Mouse (Mus musculus) forebrain, postnatal 0 days (tissue): ENCODE data around the gene Usp30. TPM values are rescaled to one million over a fixed set of nuclear protein-coding genes. Genes with fewer than 3 reads are reported as not detected.

Experiments
- ATAC-seq: fragments of 200-750 bp; cut with Nextera tagmentation; 2 replicates; pipeline ENCODE4 v1.8.0; 2017; ENCODE audit warnings: mild to moderate bottlenecking, moderate library complexity
- DNase-seq: peaks from one replicate; pipeline ENCODE4 v3.0.0-alpha.2; 2015
- H3K27ac ChIP-seq: fragments of 300-500 bp; sonication (generic); 2 replicates; pipeline ENCODE4 v1.5.1; 2014; ENCODE audit warnings: low read depth, mild to moderate bottlenecking, antibody characterized with exemption, low read length, moderate library complexity, mixed read lengths
- H3K27me3 ChIP-seq: fragments of 300-500 bp; sonication (generic); 2 replicates; pipeline ENCODE4 v1.6.1; 2014; ENCODE audit warnings: mild to moderate bottlenecking, low read length, mixed read lengths; ENCODE audit not compliant: insufficient read depth
- H3K36me3 ChIP-seq: fragments of 300-500 bp; sonication (generic); 2 replicates; pipeline ENCODE4 v1.6.1; 2014; ENCODE audit warnings: mild to moderate bottlenecking, moderate library complexity; ENCODE audit not compliant: insufficient read depth
- H3K4me1 ChIP-seq: fragments of 300-500 bp; sonication (generic); 2 replicates; pipeline ENCODE4 v1.6.1; 2014; ENCODE audit warnings: antibody characterized with exemption; ENCODE audit not compliant: insufficient read depth
- H3K4me2 ChIP-seq: fragments of 300-500 bp; sonication (generic); 2 replicates; pipeline ENCODE4 v1.6.1; 2014; ENCODE audit warnings: low read depth, mild to moderate bottlenecking, moderate library complexity
- H3K4me3 ChIP-seq: fragments of 300-500 bp; sonication (generic); 2 replicates; pipeline ENCODE4 v1.5.1; 2014; ENCODE audit warnings: low read depth, low read length, mixed read lengths
- H3K9ac ChIP-seq: fragments of 300-500 bp; sonication (generic); 2 replicates; pipeline ENCODE4 v1.6.1; 2014; ENCODE audit warnings: mild to moderate bottlenecking
- H3K9me3 ChIP-seq: fragments of 300-500 bp; sonication (generic); 2 replicates; pipeline ENCODE4 v1.6.1; 2016; ENCODE audit warnings: low read length
- CTCF ChIP-seq: sonication (generic); IDR thresholded peaks from 2 replicates; pipeline ENCODE4 v1.5.1; 2016; ENCODE audit warnings: antibody characterized with exemption, control low read depth, low read depth
- WGBS: fragments of 180-500 bp; shearing (Covaris S2); extraction: QIAGEN DNeasy Blood & Tissue Kit; methylation state at CpG from one replicate; pipeline ENCODE4 v1.1.7; 2014; 5-methylcytosine and 5-hydroxymethylcytosine counted together
- polyA plus RNA-seq: library from polyadenylated mRNA; unstranded; fragments of >200 nt; fragmentation: Nextera tagmentation; extraction: Ambion mirVana; gene quantifications from 2 replicates; pipeline ENCODE4 v1.2.1, GENCODE M21; 2015
- total RNA-seq: library from RNA; depleted of rRNA; stranded (reverse); fragments of >200 nt; gene quantifications from 2 replicates; pipeline ENCODE4 v1.2.3, GENCODE M21; 2014

The Usp30 gene
- total and polyA plus RNA-seq, 2 experiments from 2014 or later, result 18.0 to 47.7 TPM

DNA sequence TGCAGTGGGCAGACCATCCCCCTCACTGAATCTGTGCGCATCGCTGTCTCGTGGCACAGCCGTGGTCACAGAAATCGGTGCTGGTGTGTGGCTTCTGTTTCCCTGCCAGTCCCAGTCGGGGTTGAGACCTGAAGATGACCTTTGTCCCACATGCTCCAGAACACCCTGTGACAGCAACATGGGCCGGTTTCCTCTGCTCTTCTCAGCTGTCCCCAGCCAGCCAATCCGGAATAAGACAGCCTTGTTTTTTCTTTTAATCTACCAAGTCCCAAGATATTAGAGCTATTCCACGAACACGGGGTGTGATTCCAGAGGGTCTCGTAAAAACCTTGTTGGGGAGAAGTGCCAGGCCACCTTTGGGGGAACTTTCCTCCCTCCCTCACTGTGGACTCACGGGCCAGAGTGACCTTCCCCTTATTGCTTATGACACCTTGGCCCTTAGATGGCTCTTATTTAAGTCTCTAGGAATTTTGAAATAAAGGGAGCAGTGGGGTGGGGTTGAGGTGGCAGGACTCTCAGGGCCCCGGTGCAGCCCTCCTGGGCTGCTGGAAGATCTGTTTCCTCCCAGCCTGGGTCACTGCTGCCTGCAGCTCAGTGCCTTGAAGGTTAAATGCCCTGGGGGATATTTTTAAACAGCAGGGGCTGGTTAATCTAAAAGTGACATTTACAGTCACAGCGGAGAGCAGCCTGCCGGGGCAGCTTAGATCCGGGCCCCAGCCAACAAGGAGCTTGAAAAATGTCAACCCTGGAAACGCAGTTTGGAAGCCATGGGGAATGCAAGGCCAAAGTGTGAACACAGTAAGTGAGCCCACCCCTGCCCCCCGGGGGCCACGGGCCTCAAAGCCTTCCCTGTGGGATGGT lies 81.0 kb downstream of the Usp30 start, which contains the start of gene Acacb:
TSS of gene Acacb (plus strand) at position 508 of the 861 bp plus-strand sequence.
- no peaks in the 10 kb centered on the region for H3K9me3 ChIP-seq
- H3K27ac ChIP-seq, result no peak within 1 kb of the TSS
- WGBS, result 57% methylated on average over 19 of the region's 19 CpGs
- H3K9ac ChIP-seq, result no peak within 1 kb of the TSS
- DNase-seq (no peak), ATAC-seq (no peak)
- TF ChIP-seq CTCF, result no peak
- no peak within 1 kb of the TSS for H3K4me3 ChIP-seq
- H3K36me3 ChIP-seq, result no peaks in the 10 kb centered on the region
- H3K4me1 ChIP-seq, result no peaks in the 10 kb centered on the region
- no peaks in the 10 kb centered on the region for H3K27me3 ChIP-seq
- no peak within 1 kb of the TSS for H3K4me2 ChIP-seq

DNA sequence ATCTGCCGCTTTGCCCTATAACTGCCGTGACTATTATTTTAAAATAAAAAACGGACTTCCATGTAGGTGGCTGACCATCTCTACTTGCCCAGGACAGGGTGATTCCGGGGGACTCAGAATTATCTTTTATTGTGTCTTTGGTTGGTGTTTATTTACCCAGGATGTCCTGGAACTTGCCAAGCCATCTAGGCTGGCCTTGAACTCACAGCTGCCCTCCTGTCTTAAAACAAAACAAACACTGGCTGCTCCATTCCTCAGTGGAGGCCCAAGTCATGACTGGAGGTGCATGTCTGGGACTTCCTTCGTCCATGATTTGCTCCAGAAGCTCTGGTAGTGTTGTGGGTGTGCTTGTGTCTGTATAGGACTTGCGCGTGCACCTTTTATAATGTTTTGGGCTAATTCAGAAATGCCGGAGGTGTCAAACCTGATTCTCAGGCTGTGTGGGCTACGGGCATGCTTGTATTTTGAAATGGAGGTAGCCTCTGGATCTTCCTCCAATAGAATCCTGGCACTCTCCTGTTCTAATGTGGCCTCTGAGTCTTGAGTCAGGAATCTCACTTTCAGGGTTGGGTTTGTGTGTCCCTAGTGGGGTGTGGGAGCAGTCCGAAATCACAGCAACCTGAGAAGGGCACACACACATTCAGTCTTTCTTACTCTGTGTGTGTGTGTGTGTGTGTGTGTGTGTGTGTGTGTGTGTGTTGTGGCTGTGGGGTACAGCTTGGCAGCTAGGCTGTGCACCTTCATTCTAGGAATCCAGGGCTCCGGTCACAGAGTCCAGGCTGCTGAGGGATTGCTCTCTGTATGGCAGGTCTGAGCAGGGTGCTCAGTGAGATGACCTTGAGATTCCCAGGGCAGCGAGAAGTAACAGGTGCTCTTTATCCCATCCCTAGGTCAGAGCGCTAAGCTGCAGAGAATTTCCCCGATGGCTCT lies 82.0 kb downstream of the Usp30 start:
- WGBS, result 86% methylated on average over 14 of the region's 14 CpGs
- Histone ChIP-seq H3K9ac (no peak overlapping the region), H3K36me3 (no peaks in the 10 kb centered on the region), H3K27me3 (no peaks in the 10 kb centered on the region), H3K4me1 (no peaks in the 10 kb centered on the region), H3K4me2 (no peak overlapping the region), H3K4me3 (no peak overlapping the region), H3K9me3 (no peaks in the 10 kb centered on the region), H3K27ac (no peak overlapping the region)
- no peak for TF ChIP-seq CTCF
- no peak for DNase-seq
- no peak for ATAC-seq

DNA sequence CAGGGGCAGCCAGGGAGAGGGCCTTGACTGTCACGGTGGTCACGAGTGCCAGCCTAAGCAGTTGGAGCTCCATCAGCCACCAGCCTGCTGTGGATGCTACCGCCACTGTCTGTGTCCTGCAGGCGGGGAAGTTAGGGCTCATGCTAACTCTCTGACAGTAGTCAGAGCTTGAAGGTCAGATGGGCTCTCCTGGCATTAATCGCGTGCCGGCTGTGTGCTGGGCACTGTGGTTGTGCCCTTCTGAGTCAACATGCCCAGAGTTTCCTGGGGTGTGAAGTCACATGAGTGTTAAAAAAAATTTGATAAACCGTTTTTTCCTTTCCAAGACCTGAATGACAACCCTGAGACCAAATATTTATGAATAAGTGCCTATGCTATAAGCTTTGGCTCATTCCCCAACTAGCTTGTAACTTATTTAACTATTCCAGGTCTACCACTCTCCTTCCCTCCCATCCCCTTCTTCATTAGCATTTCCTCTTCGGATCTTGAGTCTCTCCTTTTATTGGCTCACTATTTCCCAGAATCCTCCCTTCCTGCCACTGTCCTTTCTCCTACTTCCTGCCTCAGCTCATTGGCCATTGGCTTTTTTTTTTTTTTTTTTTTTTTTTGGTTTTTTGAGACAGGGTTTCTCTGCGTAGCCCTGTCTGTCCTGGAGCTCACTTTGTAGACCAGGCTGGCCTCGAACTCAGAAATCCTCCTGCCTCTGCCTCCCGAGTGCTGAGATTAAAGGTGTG lies 87.3 kb downstream of the Usp30 start:
- Histone ChIP-seq H3K4me1 (no peaks in the 10 kb centered on the region), H3K9ac (no peak overlapping the region), H3K36me3 (no peaks in the 10 kb centered on the region), H3K9me3 (no peaks in the 10 kb centered on the region), H3K4me2 (no peak overlapping the region), H3K27ac (no peak overlapping the region), H3K27me3 (no peaks in the 10 kb centered on the region), H3K4me3 (no peak overlapping the region)
- no peak for DNase-seq
- ATAC-seq, result no peak
- TF ChIP-seq CTCF, result no peak
- 84% methylated on average over 12 of the region's 12 CpGs for WGBS

DNA sequence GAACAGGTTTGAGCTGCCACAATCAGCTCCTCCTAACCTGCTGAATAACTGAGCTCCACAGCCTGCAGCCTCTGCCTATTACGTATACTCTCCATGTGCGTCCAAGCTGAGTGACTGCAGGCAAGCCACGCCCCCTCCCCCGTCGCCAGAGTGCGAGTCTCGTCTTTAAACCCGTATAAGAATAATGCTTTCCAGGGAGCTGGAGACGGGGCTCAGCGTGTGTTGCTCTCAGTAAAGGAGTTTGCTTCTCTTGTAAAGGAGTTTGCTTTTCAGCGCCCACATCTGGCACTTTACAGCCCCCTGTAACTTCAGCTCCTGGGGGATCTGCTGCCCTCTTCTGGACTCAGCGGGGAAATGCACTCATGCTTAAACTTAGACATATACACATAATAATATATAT lies 88.2 kb downstream of the Usp30 start:
- peak; percentile 63 for TF ChIP-seq CTCF
- DNase-seq (peak; percentile 54), ATAC-seq (no peak)
- 2% methylated on average over 12 of the region's 12 CpGs for WGBS
- Histone ChIP-seq H3K4me3 (peak overlapping the region; percentile 2; the same call in 1 of the 2 replicates), H3K27ac (no peak overlapping the region), H3K27me3 (no peaks in the 10 kb centered on the region), H3K4me2 (peak overlapping the region; percentile 25), H3K9ac (no peak overlapping the region), H3K36me3 (no peaks in the 10 kb centered on the region), H3K4me1 (no peaks in the 10 kb centered on the region), H3K9me3 (no peaks in the 10 kb centered on the region)

DNA sequence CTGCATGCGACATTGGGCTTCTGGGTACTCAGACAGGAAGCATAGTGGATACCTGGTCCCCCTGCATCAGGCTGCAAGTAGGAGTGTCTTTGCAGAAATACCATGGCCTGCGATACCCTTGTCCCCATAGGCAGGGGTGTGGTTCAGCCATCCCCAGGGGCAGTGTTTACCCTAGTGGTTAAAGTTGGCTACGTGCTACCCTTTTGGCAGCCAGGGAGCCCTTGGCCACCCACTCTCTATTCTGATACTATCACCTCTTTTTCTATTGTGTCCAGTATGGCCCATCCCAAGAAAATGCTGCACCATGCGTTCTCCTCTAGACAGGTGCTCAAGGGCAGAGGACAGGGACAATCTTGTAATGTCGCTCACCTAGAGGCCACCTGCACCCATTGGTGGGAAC lies 89.5 kb downstream of the Usp30 start:
- Histone ChIP-seq H3K36me3 (no peaks in the 10 kb centered on the region), H3K4me1 (no peaks in the 10 kb centered on the region), H3K27me3 (no peaks in the 10 kb centered on the region), H3K4me2 (no peak overlapping the region), H3K27ac (no peak overlapping the region), H3K9me3 (no peaks in the 10 kb centered on the region), H3K9ac (no peak overlapping the region), H3K4me3 (no peak overlapping the region)
- TF ChIP-seq CTCF, result no peak
- DNase-seq (no peak), ATAC-seq (no peak)
- 86% methylated on average over 5 of the region's 5 CpGs for WGBS

DNA sequence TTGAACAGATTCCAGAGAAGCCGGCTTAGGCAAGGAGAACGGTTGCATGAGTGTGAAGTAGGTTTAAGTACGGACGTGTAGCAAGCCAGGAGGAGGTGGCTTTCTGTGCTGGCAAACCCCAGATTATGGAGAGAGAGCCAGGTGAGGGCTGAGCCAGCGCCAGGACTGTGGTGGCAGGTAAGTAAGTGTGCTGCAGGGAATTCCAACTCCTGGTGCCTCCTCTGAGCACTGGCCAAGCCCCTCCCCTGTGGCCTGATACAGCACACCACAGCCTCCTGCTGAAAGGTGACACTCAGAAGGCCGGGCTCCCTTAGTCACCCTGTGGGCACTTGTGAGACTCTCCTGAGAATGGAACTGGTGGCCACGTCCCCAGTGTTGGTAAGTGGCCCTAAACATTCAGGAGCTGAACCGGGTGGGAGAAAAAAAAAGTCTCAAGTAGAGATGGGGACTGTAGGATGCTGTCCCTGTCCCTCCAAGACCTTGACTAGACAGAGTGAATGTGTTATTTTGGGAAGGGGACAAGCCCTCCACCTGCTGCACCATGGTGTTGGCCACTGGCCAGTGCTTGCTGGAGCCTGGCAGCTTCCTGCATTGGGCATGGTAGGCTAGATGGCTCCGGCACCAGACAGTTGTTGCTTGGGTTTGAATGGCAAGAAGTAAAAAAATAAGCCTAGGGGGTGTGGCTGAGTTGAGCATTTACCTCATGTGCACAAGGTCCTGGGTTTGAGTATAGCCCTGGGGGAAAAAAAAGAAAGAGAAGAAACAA lies 90.1 kb downstream of the Usp30 start:
- H3K27ac ChIP-seq, result no peak overlapping the region
- 62% methylated on average over 9 of the region's 9 CpGs for WGBS
- no peaks in the 10 kb centered on the region for H3K4me1 ChIP-seq
- no peaks in the 10 kb centered on the region for H3K9me3 ChIP-seq
- no peaks in the 10 kb centered on the region for H3K36me3 ChIP-seq
- no peak overlapping the region for H3K4me3 ChIP-seq
- H3K27me3 ChIP-seq, result no peaks in the 10 kb centered on the region
- ATAC-seq (no peak), DNase-seq (no peak)
- no peak for TF ChIP-seq CTCF
- H3K4me2 ChIP-seq, result no peak overlapping the region
- H3K9ac ChIP-seq, result no peak overlapping the region
